Mouse (Mus musculus): ENCODE measurements around the gene Zfp518b. TPM values are rescaled to one million over a fixed set of nuclear protein-coding genes. Genes with fewer than 3 reads are reported as not detected.

The Zfp518b gene
- polyA plus RNA-seq, 1 experiment from 2014 or later: 46.6 TPM

DNA sequence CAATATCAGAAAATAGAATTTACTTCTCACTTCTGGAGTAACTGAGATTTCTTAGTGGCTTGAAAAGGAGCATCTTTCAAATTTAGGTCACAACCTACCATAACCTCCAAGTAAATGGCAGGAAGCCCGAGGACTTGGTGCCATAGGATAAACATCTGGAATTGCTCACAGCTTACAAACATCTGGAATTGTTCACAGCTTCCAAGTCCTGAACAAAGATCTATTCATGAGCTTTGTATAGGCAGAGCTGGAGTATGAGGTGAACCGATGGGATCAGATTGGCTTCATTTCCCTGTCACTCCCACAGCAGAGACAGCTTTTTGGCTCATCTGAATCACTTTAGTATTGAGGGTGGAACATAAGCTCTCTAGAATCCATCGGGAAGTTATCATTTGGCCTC, 65.7 kb downstream of the Zfp518b start:
- Histone ChIP-seq H3K4me1 (ENCODE audit: control insufficient read depth, insufficient read depth, low read length) (no peaks in the 10 kb centered on the region), H3K36me3 (ENCODE audit: control insufficient read depth, insufficient read depth, low read length) (no peaks in the 10 kb centered on the region), H3K9me3 (ENCODE audit: control insufficient read depth, low read length) (no peaks in the 10 kb centered on the region), H3K27me3 (ENCODE audit: control insufficient read depth, insufficient read depth, low read length) (no peaks in the 10 kb centered on the region), H3K27ac (ENCODE audit: low read depth, low read length) (no peak overlapping the region), H3K9ac (ENCODE audit: low read length) (no peak overlapping the region), H3K4me3 (ENCODE audit: low read depth, low read length) (no peak overlapping the region), H3K4me2 (ENCODE audit: low read depth) (no peak overlapping the region)
- ATAC-seq (ENCODE audit: insufficient read depth, low FRiP score, low TSS enrichment) (no peak), DNase-seq (ENCODE audit: low spot score) (no peak)
- 51% methylated on average over 3 of the region's 3 CpGs for WGBS

Other genes starting within 250 kb of the Zfp518b start
- gene Slc2a9, start 181.7 kb downstream of the Zfp518b start, polyA plus RNA-seq (2014; fragmentation: Nextera tagmentation; extraction: Ambion mirVana): 0.18 and 0.77 TPM in 2 replicates
- 170 and 179 TPM in 2 replicates for gene Wdr1, start 121.6 kb downstream of the Zfp518b start, polyA plus RNA-seq (2014; fragmentation: Nextera tagmentation; extraction: Ambion mirVana)
- 0.27 TPM in 1 of 2 replicates, not detected in the other for gene Clnk, start 192.0 kb upstream of the Zfp518b start, polyA plus RNA-seq (2014; fragmentation: Nextera tagmentation; extraction: Ambion mirVana)